Mouse (Mus musculus) cerebellum, adult 2 months (tissue): ENCODE results near the gene Npas1.

Experiments
- CTCF ChIP-seq: fragments of 200-500 bp; IDR thresholded peaks from 2 replicates; pipeline ENCODE4 v1.5.1; 2011; ENCODE audit warnings: low read depth, mild to moderate bottlenecking, control low read depth, low read length, moderate library complexity, borderline replicate concordance; ENCODE audit not compliant: insufficient read depth
- POLR2A ChIP-seq: fragments of 200-500 bp; IDR thresholded peaks from 2 replicates; pipeline ENCODE4 v1.6.1; 2011; ENCODE audit warnings: low read length, control low read depth, borderline replicate concordance; ENCODE audit not compliant: insufficient read depth

DNA sequence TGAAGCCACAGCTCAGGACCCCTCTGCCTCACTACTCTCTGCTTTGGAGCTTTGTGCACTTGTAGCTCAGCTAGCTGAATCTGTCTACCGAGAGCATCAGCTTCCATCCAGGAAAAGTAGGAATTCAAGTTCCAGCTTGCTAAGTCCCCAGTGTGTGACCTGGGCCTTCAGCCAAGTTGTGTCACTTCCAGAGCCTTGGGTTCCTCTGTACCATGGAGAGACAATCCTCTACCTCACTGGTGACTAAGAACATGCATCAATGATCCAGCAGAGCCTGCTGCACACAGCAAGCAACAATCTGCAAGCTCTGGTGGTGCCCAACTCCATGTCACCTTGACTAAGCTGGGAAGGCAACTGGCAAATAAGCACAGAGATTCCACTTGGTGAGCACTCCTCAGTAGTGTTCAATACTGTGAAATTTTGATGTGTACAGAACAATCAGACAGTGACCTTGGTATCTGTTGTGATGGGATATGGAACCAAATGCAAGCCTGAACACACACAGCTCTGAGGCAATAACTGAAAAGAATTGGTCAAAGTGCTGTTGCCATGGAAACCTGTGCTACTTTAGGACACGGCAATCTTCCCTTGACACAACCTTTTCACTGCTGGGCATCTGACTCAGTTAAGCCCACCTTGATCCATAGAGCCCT lies 27.2 kb upstream of the Npas1 start:
- TF ChIP-seq CTCF (no peak), POLR2A (no peak)
